Mouse (Mus musculus): ENCODE data around the gene Pacrg.

Pacrg gene

GRCm38 (mm10) chr17:10624699-10625424, 215.2 kb downstream of the Pacrg start:
- no peak for DNase-seq (ENCODE audit: low spot score in 2 of 2)

GRCm38 (mm10) chr17:10620621-10621020, 219.5 kb downstream of the Pacrg start:
- DNase-seq (ENCODE audit: low spot score in 2 of 2) = no peak

- no peak for DNase-seq (ENCODE audit: low spot score in 2 of 2)
These were observed 220.2 kb downstream of the Pacrg start for GRCm38 (mm10) chr17:10619881-10620280.

GRCm38 (mm10) chr17:10617656-10618055, 222.5 kb downstream of the Pacrg start:
- DNase-seq (ENCODE audit: low spot score in 2 of 2) = no peak

DNA sequence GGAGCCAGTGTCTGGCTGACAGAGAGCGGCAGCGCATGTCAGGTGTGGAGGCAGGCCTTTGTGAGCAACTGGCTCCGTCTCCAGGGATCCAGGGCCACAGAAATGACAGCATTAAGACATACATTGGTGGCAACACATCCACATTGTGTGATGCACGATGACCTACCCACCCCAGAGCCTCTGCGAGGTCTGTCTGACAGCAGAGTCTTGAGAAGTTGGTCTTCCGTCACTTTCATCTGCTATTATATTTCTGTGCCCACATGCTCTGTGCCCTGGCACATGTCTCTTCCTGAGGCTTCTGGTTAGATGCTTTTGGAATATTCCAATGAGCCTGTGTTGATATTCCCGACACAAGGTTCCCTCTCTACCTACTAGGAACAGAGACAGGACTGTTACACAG, 224.5 kb downstream of the Pacrg start:
- no peak for DNase-seq (ENCODE audit: low spot score in 2 of 2)

DNA sequence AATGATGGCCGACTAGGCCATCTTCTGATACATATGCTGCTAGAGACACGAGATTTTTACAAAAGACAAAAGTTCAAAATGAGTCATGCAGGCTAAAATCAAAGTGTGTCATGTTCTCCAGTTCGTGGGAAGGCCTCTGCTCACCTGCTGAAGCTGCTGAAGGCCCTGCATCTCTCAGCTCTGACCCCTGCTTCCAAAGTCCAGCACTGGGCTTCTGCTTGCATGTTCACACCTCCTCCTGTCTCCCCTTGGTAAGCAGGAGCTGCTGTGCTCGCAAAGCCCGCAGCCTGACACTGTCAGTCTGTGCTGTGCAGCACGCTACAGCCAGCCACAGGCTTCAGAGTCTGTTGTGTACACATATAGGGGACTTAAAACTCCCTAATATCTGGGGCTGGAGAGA, 225.4 kb downstream of the Pacrg start:
- no peak for DNase-seq (ENCODE audit: low spot score in 2 of 2)

DNA sequence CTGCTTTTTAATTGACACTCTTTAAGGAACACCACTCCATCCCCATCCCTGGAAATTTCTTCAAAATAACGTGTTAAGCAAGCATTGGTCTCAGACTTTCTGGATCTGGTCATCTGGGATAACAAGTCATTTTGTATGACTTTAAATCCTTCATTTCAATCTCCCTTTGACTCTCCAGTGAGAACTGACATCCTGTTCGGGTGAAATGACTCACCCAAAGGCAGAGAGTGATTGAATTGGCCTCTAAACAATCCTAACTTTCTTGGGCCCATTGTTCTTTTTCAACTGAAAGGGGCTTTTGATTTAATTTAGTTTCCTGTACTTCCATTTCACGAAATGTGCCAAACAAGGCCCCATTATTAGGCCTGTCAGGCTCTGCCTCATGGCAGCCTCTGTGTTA, 228.5 kb downstream of the Pacrg start:
- no peak for DNase-seq (ENCODE audit: low spot score in 2 of 2)

DNA sequence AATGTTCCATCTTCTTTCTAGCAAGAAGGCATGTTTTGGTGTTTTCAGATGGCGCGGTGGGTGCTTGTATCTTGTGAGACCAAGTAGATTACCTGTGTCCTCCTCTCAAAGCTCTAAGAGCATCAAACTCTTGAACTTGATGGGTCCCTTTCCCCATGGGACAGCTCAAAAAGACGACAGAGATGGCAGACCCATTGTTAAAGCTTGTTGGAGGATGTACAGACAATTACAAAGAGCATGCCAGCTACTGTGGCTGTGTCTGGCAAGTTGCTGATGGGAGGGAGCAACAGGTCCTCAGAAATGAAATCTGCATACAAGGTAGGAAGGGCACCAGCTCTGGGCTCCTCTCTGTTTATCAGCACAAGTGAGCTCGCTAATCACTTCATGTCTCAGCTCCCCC, 232.0 kb downstream of the Pacrg start:
- DNase-seq (ENCODE audit: low spot score in 2 of 2) = no peak

DNA sequence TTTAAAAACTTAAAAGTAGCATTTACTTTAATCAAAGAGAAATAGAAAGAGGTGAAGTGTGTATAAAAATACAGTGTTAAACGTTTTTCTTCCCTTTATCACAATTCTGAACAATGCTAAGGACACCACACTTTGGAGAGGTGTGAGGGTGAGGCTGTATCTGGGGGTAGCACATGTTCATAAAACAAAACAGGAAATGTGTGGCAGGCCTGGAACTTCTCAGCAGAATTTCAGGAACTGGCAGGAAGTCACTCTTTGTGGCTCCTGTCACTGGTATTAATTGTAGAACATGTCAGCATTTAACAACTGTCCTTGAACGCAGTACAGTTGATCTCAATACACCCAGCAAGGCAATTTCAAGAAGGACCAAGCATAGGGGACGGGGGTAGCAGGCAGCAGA, 234.0 kb downstream of the Pacrg start:
- DNase-seq (ENCODE audit: low spot score in 2 of 2) = no peak

DNA sequence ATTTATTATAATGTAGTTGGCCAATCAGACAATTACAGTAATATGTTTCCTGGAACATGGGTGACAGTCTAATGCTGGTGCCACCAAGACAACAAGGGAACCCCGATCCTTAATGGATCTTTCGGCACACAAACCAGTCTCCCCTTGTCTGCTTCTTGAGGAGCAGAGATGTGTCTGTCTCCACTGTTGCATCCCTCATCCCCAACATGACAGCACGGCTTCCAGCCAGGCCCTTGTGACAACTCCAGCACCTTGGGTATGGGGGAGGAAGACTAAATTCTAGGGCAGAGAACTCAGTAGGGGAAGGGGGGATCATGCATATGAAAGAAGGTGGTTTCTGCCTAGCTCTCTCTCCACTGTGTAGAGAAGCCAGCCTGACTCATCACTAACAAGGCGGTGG, 242.4 kb downstream of the Pacrg start:
- no peak for DNase-seq (ENCODE audit: low spot score in 2 of 2)

- DNase-seq (ENCODE audit: low spot score in 2 of 2) = no peak
These were observed 250.5 kb downstream of the Pacrg start for GRCm38 (mm10) chr17:10589604-10590003.

GRCm38 (mm10) chr17:10588922-10589400, 251.2 kb downstream of the Pacrg start:
- no peak for DNase-seq (ENCODE audit: low spot score in 2 of 2)

GRCm38 (mm10) chr17:10583301-10583700, 256.8 kb downstream of the Pacrg start:
- DNase-seq (ENCODE audit: low spot score in 2 of 2) = no peak

- no peak for DNase-seq (ENCODE audit: low spot score in 2 of 2)
These were observed 264.8 kb downstream of the Pacrg start for GRCm38 (mm10) chr17:10575306-10575705.

DNA sequence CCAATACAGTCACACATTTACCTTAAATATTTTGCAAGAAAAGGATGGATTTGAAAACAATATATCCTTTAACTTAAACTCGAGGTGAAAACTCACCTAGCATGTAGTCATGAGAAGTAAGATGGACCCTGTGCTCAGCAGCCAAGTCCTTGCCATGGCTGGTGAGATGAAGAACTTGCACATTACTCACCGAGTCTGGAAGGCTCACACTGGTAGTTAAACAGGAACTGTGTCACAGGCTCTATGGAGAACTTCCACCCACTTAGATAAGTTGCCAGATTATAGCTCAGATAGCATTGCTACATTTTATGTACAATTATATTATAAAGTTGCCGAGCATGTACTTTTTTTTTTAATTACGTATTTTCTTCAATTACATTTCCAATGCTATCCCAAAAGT, 267.7 kb downstream of the Pacrg start:
- DNase-seq (ENCODE audit: low spot score in 2 of 2) = no peak

DNA sequence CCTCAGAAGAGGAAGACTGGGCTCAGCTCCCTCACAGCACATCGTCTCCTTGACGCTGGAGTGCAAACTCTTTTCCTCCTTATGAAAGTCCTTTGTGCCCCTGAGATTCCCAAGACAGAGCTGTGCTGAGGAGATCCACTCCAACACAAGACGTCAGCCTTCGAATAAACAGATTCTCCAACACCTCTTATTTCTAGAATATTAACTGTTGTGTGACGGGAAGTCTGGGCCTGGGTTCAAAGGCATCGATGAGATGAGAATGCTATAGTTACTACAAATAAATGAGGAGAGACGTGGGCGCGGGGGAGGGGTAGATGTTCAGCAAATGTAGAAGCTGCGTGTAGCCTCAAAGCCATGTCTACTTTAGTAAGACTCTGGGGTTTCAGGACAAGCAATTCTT, 270.8 kb downstream of the Pacrg start:
- DNase-seq (ENCODE audit: low spot score in 2 of 2) = no peak

DNA sequence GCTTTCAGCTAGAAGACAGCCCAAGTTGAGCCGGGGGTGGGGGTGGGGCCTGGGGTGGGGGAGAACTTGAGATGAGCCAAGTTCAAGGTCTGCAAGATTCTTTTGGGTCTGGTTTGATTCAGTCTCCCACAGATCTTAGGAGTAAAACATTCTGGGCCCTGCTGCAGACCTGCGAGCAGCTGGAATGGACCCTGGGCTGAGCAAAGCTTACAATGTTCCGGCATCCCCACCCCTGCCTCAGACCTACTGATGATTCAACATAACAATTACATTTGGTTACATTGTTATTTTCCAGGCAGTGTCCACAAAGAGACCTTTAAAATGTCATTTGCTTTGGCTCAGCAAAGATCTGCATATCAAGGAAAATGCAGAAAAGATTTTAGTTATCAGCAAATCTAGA, 272.7 kb downstream of the Pacrg start:
- DNase-seq (ENCODE audit: low spot score in 2 of 2) = no peak

GRCm38 (mm10) chr17:10564191-10564590, 275.9 kb downstream of the Pacrg start:
- DNase-seq (ENCODE audit: low spot score in 2 of 2) = no peak

DNA sequence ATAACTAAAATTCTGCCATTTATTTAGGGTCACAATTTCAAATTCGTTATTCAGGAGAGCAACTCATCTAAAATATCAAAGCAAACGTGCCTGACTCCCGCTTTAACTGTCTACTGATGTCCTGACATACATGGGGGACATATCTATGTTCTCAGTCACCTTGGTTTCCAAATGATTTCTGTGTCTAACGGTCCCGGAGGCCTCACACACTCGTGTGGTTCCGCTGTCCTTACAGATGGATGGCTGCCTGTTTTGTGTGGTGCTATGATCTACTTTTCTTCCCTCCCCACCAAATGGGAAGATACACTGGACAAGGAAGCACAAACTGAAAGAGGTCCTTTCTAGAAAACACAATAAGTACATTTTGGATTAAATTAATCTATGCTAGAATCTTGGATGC, 277.2 kb downstream of the Pacrg start:
- DNase-seq (ENCODE audit: low spot score in 2 of 2) = no peak

GRCm38 (mm10) chr17:10560053-10560452, 280.1 kb downstream of the Pacrg start:
- no peak for DNase-seq (ENCODE audit: low spot score in 2 of 2)

- DNase-seq (ENCODE audit: low spot score in 2 of 2) = no peak
These were observed 281.4 kb downstream of the Pacrg start for GRCm38 (mm10) chr17:10558671-10559070.

- peak in 1 of 2 experiments; percentile 16 for DNase-seq (ENCODE audit: low spot score in 2 of 2)
These were observed 287.6 kb downstream of the Pacrg start for GRCm38 (mm10) chr17:10552295-10553056.
